Mouse (Mus musculus): ENCODE results near the gene Col11a2. TPM values are rescaled to one million over a fixed set of nuclear protein-coding genes. Genes with fewer than 3 reads are reported as not detected.
"Not testable (repeated sequence)": the region's sequence is repeated elsewhere in the genome, so short reads cannot be mapped to it uniquely, and the experiment has no call there.

Gene Col11a2
- total and polyA plus RNA-seq, 3 experiments, result 3.0 to 6.0 (median 5.8) TPM

GRCm38 (mm10) chr17:33994959-33995358 lies 44.3 kb upstream of the Col11a2 start:
- peaks cover 33 to 41% of the 10 kb centered on the region in 2 experiments for H3K36me3 ChIP-seq (replicated peaks in 1 of 2; ENCODE audit: control insufficient read depth in 1 of 2, insufficient read depth in 1 of 2, low read length in 1 of 2)
- in situ Hi-C loops (cut with MboI; ENCODE audit: low pct_ligation_motif_present, low pct_unique_long_range_greater_than_20kb, low sequenced_read_pairs) (loop anchor here (10.0 to 25.0 kb wide), 2 partner anchors 1390 to 1467 kb away; partner anchors contain the start of gene H2-Q10), dilution Hi-C loops (cut with MboI; ENCODE audit: extremely low pct_ligation_motif_present, extremely low pct_unique_long_range_greater_than_20kb, low sequenced_read_pairs) (no loop called here)
- peaks cover 13 to 29% of the 10 kb centered on the region in 2 experiments for H3K4me1 ChIP-seq (ENCODE audit: control insufficient read depth in 1 of 2, insufficient read depth in 2 of 2)
- H3K4me3 ChIP-seq (replicated peaks in 1 of 3; ENCODE audit: low read depth in 2 of 3, low read length in 2 of 3, poor library complexity in 1 of 3), result no peak overlapping the region
- no peak overlapping the region for H3K4me2 ChIP-seq (ENCODE audit: insufficient read depth, low read depth, poor library complexity, severe bottlenecking)
- TF ChIP-seq POLR2A (IDR thresholded peaks at IDR 0.05; ENCODE audit: low read depth, low read length), result peak; percentile 37; the same call in 1 of the 2 replicates
- peak; percentile 83 for TF ChIP-seq MAFK (IDR thresholded peaks at IDR 0.05; ENCODE audit: insufficient replicate concordance, low read length)
- TF ChIP-seq ZMIZ1 (IDR thresholded peaks at IDR 0.05; ENCODE audit: low read depth, low read length), result 0 out of 2 replicates have a peak, but pooled peaks have one; percentile 31
- TF ChIP-seq ELF1 (IDR thresholded peaks at IDR 0.05; ENCODE audit: low read depth, low read length), result 0 out of 2 replicates have a peak, but pooled peaks have one; percentile 16
- no peak for TF ChIP-seq TBP (conservative IDR thresholded peaks at IDR 0.05; ENCODE audit: low read depth, low read length)
- TF ChIP-seq CHD2 (IDR thresholded peaks at IDR 0.05; ENCODE audit: low read length), result 0 out of 2 replicates have a peak, but pooled peaks have one; percentile 14
- no peak for TF ChIP-seq SIN3A (IDR thresholded peaks at IDR 0.05; ENCODE audit: low read length)
- no peaks in the 10 kb centered on the region for H3K27me3 ChIP-seq (replicated peaks)
- peaks cover 22% of the 10 kb centered on the region for H3K79me2 ChIP-seq (replicated peaks; ENCODE audit: control insufficient read depth, extremely low read depth, insufficient read depth, poor library complexity, severe bottlenecking)
- H3K9ac ChIP-seq (ENCODE audit: insufficient read depth, low read depth), result no peak overlapping the region
- no peak for DNase-seq (ENCODE audit: extremely low read depth)
- H3K9me3 ChIP-seq (replicated peaks; ENCODE audit: low read length), result no peaks in the 10 kb centered on the region
- no peak overlapping the region for H3K27ac ChIP-seq (ENCODE audit: insufficient read depth, low read depth)

- H3K27me3 ChIP-seq (replicated peaks), result no peaks in the 10 kb centered on the region
- H3K4me3 ChIP-seq (replicated peaks in 1 of 3; ENCODE audit: low read depth in 2 of 3, low read length in 2 of 3, poor library complexity in 1 of 3), result no peak overlapping the region
- no peak overlapping the region for H3K9ac ChIP-seq (ENCODE audit: insufficient read depth, low read depth)
- H3K4me1 ChIP-seq (ENCODE audit: control insufficient read depth in 1 of 2, insufficient read depth in 2 of 2), result peaks cover 13 to 29% of the 10 kb centered on the region in 2 experiments
- H3K79me2 ChIP-seq (replicated peaks; ENCODE audit: control insufficient read depth, extremely low read depth, insufficient read depth, poor library complexity, severe bottlenecking), result peaks cover 23% of the 10 kb centered on the region
- no peak for DNase-seq (ENCODE audit: extremely low read depth)
- H3K36me3 ChIP-seq (replicated peaks in 1 of 2; ENCODE audit: control insufficient read depth in 1 of 2, insufficient read depth in 1 of 2, low read length in 1 of 2), result peaks cover 33 to 41% of the 10 kb centered on the region in 2 experiments
- in situ Hi-C loops (cut with MboI; ENCODE audit: low pct_ligation_motif_present, low pct_unique_long_range_greater_than_20kb, low sequenced_read_pairs), result loop anchor here (10.0 to 25.0 kb wide), 2 partner anchors 1389 to 1467 kb away; partner anchors contain the start of gene H2-Q10
- H3K27ac ChIP-seq (ENCODE audit: insufficient read depth, low read depth), result no peak overlapping the region
- no peak overlapping the region for H3K4me2 ChIP-seq (ENCODE audit: insufficient read depth, low read depth, poor library complexity, severe bottlenecking)
- TF ChIP-seq ZKSCAN1 (IDR thresholded peaks at IDR 0.05; ENCODE audit: borderline replicate concordance, low read depth, low read length) (no peak), ZMIZ1 (IDR thresholded peaks at IDR 0.05; ENCODE audit: low read depth, low read length) (0 out of 2 replicates have a peak, but pooled peaks have one; percentile 39)
- no peaks in the 10 kb centered on the region for H3K9me3 ChIP-seq (replicated peaks; ENCODE audit: low read length)
- dilution Hi-C loops (cut with MboI; ENCODE audit: extremely low pct_ligation_motif_present, extremely low pct_unique_long_range_greater_than_20kb, low sequenced_read_pairs), result no loop called here
Observed at GRCm38 (mm10) chr17:33995651-33996050, 43.6 kb upstream of the Col11a2 start.

- Histone ChIP-seq H3K79me2 (replicated peaks; ENCODE audit: control insufficient read depth, extremely low read depth, insufficient read depth, poor library complexity, severe bottlenecking) (peaks cover 23% of the 10 kb centered on the region), H3K4me1 (ENCODE audit: control insufficient read depth in 1 of 2, insufficient read depth in 2 of 2) (peaks cover 16 to 27% of the 10 kb centered on the region in 2 experiments), H3K36me3 (replicated peaks in 1 of 2; ENCODE audit: control insufficient read depth in 1 of 2, insufficient read depth in 1 of 2, low read length in 1 of 2) (peaks cover 33 to 41% of the 10 kb centered on the region in 2 experiments)
- H3K4me3 ChIP-seq (replicated peaks in 1 of 3; ENCODE audit: low read depth in 2 of 3, low read length in 2 of 3, poor library complexity in 1 of 3); H3K27ac ChIP-seq (ENCODE audit: insufficient read depth, low read depth); DNase-seq (ENCODE audit: extremely low read depth); H3K4me2 ChIP-seq (ENCODE audit: insufficient read depth, low read depth, poor library complexity, severe bottlenecking); H3K9me3 ChIP-seq (replicated peaks; ENCODE audit: low read length); H3K9ac ChIP-seq (ENCODE audit: insufficient read depth, low read depth); dilution Hi-C loops (cut with MboI; ENCODE audit: extremely low pct_ligation_motif_present, extremely low pct_unique_long_range_greater_than_20kb, low sequenced_read_pairs); H3K27me3 ChIP-seq (replicated peaks): not testable (repeated sequence)
- in situ Hi-C loops (cut with MboI; ENCODE audit: low pct_ligation_motif_present, low pct_unique_long_range_greater_than_20kb, low sequenced_read_pairs), result loop anchor here (10.0 to 25.0 kb wide), 2 partner anchors 1388 to 1465 kb away; partner anchors contain the start of gene H2-Q10
Observed at GRCm38 (mm10) chr17:33997025-33997424, 42.2 kb upstream of the Col11a2 start.
